Comparison of ENCODE assay signal across 8 mouse cellular contexts in the genomic region with DNA sequence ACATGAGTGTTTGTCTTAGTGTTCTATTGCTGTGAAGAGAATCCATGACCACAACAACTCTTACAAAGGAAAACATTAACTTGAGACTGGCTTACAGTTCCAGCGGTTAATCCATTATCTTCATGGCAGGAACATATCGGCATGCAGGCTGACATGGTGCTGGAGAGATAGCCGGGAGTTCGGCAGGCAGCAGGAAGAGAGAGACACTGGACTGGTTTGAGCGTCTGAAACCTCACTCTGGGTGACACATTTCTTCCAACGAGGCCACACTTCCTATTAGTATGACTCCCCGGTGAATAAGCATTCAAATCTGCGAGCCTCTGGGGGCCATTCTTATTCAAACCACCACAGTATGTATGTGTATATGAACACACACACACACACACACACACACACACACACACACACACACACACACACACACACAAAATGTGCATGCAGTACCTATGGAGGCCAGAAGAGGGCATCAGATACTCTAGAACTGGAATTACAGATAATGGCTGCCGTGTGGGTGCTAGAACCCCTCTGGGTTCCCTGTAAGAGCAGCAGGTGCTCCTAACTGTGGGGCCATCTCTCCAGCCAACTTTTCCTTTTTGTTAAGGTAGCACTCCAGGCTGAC. TPM values are rescaled to one million over a fixed set of nuclear protein-coding genes. Genes with fewer than 3 reads are reported as not detected.
DNase-seq lines count a peak whose midpoint lies in the region; TF ChIP-seq lines count a peak whose summit lies in the region.

No protein-coding gene starts in this region.

- intact Hi-C loops in heart, postnatal 25 days (cut with DNase I): no loop called here

- peak; percentile 7 to 28 for DNase-seq in heart, adult 18-20 months
- DNase-seq in heart, postnatal 25 days (ENCODE audit: low spot score): no peak
- DNase-seq in embryonic facial prominence, embryonic 10.5 days (ENCODE audit: low spot score): peak; percentile 48
- peak; percentile 30 for DNase-seq in liver, adult 2 months (ENCODE audit: extremely low read depth, low read depth, low spot score)
- DNase-seq in frontal cortex, postnatal 10 days (ENCODE audit: low spot score in 2 of 2): no peak
- no peak for DNase-seq in right cerebral cortex, adult 18-20 months

- TF ChIP-seq EP300 in ES-Bruce4 (IDR thresholded peaks at IDR 0.05; ENCODE audit: insufficient read depth, low read depth, low read length): 0 out of 2 replicates have a peak, but pooled peaks have one; percentile 38

- no peaks in the 10 kb centered on the region for H3K79me2 ChIP-seq in liver, adult 2 months (ENCODE audit: control insufficient read depth, insufficient read depth, low read length)

- 0 out of 2 replicates have a peak overlapping the region, but pooled peaks have one; percentile 22 for H3K9ac ChIP-seq in ES-Bruce4 (ENCODE audit: low read depth, poor library complexity, severe bottlenecking)
- no peak overlapping the region for H3K9ac ChIP-seq in liver, adult 2 months (ENCODE audit: low read depth, low read length)

- H3K9me3 ChIP-seq in ES-Bruce4 (replicated peaks; ENCODE audit: control insufficient read depth, insufficient read depth, low read length, poor library complexity, severe bottlenecking): no peaks in the 10 kb centered on the region
- H3K9me3 ChIP-seq in embryonic facial prominence, embryonic 10.5 days: no peaks in the 10 kb centered on the region

- no peak for TF ChIP-seq POLR2A in ES-Bruce4 (IDR thresholded peaks at IDR 0.05; ENCODE audit: insufficient read depth, low read length)
- no peak for TF ChIP-seq POLR2A in liver, adult 2 months (IDR thresholded peaks at IDR 0.05; ENCODE audit: extremely low read depth, insufficient read depth, low read length)
- TF ChIP-seq POLR2A in olfactory bulb, adult 2 months (IDR thresholded peaks at IDR 0.05; ENCODE audit: insufficient read depth, low read depth, low read length): no peak

- H3K27me3 ChIP-seq in ES-Bruce4 (ENCODE audit: control insufficient read depth, insufficient read depth, low read length, poor library complexity, severe bottlenecking): no peaks in the 10 kb centered on the region
- H3K27me3 ChIP-seq in embryonic facial prominence, embryonic 10.5 days (replicated peaks; ENCODE audit: low read depth, poor library complexity, severe bottlenecking): no peaks in the 10 kb centered on the region
- no peaks in the 10 kb centered on the region for H3K27me3 ChIP-seq in liver, adult 2 months (ENCODE audit: control insufficient read depth, insufficient read depth, low read length)

- no peaks in the 10 kb centered on the region for H3K36me3 ChIP-seq in ES-Bruce4 (ENCODE audit: control insufficient read depth, insufficient read depth, low read length, poor library complexity, severe bottlenecking)
- no peaks in the 10 kb centered on the region for H3K36me3 ChIP-seq in embryonic facial prominence, embryonic 10.5 days (replicated peaks)
- no peaks in the 10 kb centered on the region for H3K36me3 ChIP-seq in liver, adult 2 months (ENCODE audit: control insufficient read depth, insufficient read depth, low read length)

- 59% methylated on average over 9 of the region's 9 CpGs for WGBS in embryonic facial prominence, embryonic 10.5 days
- WGBS in liver, adult 2 months: 40% methylated on average over 9 of the region's 9 CpGs
- WGBS in olfactory bulb, adult 2 months: 59% methylated on average over 9 of the region's 9 CpGs

- TF ChIP-seq CTCF in ES-Bruce4 (IDR thresholded peaks at IDR 0.05; ENCODE audit: low read depth, low read length): peak; percentile 23
- peak; percentile 42 for TF ChIP-seq CTCF in liver, adult 2 months (IDR thresholded peaks at IDR 0.05; ENCODE audit: low read depth, low read length)
- TF ChIP-seq CTCF in olfactory bulb, adult 2 months (IDR thresholded peaks at IDR 0.05; ENCODE audit: insufficient read depth, low read depth, low read length): 0 out of 2 replicates have a peak, but pooled peaks have one; percentile 18

- peak overlapping the region; percentile 48; the same call in 1 of the 2 replicates for H3K27ac ChIP-seq in ES-Bruce4 (ENCODE audit: insufficient read depth, low read length)
- peak overlapping the region; percentile 76; the same call in 1 of the 2 replicates for H3K27ac ChIP-seq in embryonic facial prominence, embryonic 10.5 days (replicated peaks)
- H3K27ac ChIP-seq in liver, adult 2 months (replicated peaks; ENCODE audit: insufficient read depth, low read depth, low read length): no peak overlapping the region
- H3K27ac ChIP-seq in olfactory bulb, adult 2 months (ENCODE audit: insufficient read depth, low read depth, low read length): no peak overlapping the region

- H3K4me1 ChIP-seq in ES-Bruce4 (ENCODE audit: control insufficient read depth, insufficient read depth, low read length): peaks cover 3% of the 10 kb centered on the region
- peaks cover 20% of the 10 kb centered on the region for H3K4me1 ChIP-seq in embryonic facial prominence, embryonic 10.5 days
- peaks cover 2% of the 10 kb centered on the region; the same call in 1 of the 2 replicates for H3K4me1 ChIP-seq in liver, adult 2 months (ENCODE audit: control insufficient read depth, insufficient read depth, low read length)
- H3K4me1 ChIP-seq in olfactory bulb, adult 2 months (ENCODE audit: control insufficient read depth, insufficient read depth, low read length): peaks cover 3% of the 10 kb centered on the region; the same call in 1 of the 2 replicates

- H3K4me3 ChIP-seq in ES-Bruce4 (ENCODE audit: low read depth, low read length): no peak overlapping the region
- no peak overlapping the region for H3K4me3 ChIP-seq in embryonic facial prominence, embryonic 10.5 days
- H3K4me3 ChIP-seq in liver, adult 2 months (ENCODE audit: insufficient read depth, low read depth, low read length): no peak overlapping the region
- H3K4me3 ChIP-seq in olfactory bulb, adult 2 months (ENCODE audit: insufficient read depth, low read depth, low read length): no peak overlapping the region

RNA-seq across cellular contexts. Expression of a gene that starts 6.4 kb away (rescaled TPM):
- 10 to 100 TPM in 1 of 2 experiments, 1 to 10 TPM in 1; 9.0 to 13.4 TPM for total RNA-seq in heart, adult 18-20 months (2021)
- 10 to 100 TPM in 1 of 2 experiments, 1 to 10 TPM in 1; 9.7 to 11.5 TPM for total RNA-seq in heart, postnatal 25 days (2021)
- polyA plus RNA-seq in ES-Bruce4 (2011; ENCODE audit: insufficient read depth, insufficient read length, low read depth, missing spikeins): 15.9 and 19.7 TPM in 2 replicates
- 8.9 TPM in 2 replicates for polyA plus RNA-seq in embryonic facial prominence, embryonic 10.5 days (2016; fragmentation: Nextera tagmentation; extraction: Ambion mirVana)
- 1.1 and 1.7 TPM in 2 replicates for total RNA-seq in liver, adult 2 months (2014; rRNA removed)
- 1.5 and 1.8 TPM in 2 replicates for polyA plus RNA-seq in liver, adult 2 months (2012; rRNA removed)
- polyA plus RNA-seq in olfactory bulb, adult 2 months (2012; ENCODE audit: insufficient read depth, insufficient read length, low replicate concordance, missing spikeins): not detected in 2 replicates

RNA-seq across cellular contexts. Expression of a gene that starts 42.0 kb away (rescaled TPM):
- total RNA-seq in heart, adult 18-20 months (2021): not detected
- under 1 TPM in 1 of 2 experiments, not detected in 1; 0.31 TPM for total RNA-seq in heart, postnatal 25 days (2021)
- polyA plus RNA-seq in ES-Bruce4 (2011; ENCODE audit: insufficient read depth, insufficient read length, low read depth, missing spikeins): 2.3 TPM in 2 replicates
- polyA plus RNA-seq in embryonic facial prominence, embryonic 10.5 days (2016; fragmentation: Nextera tagmentation; extraction: Ambion mirVana): 0.83 and 0.88 TPM in 2 replicates
- 0.60 and 3.7 TPM in 2 replicates for total RNA-seq in liver, adult 2 months (2014; rRNA removed)
- polyA plus RNA-seq in liver, adult 2 months (2012; rRNA removed): 2.8 and 3.6 TPM in 2 replicates
- polyA plus RNA-seq in olfactory bulb, adult 2 months (2012; ENCODE audit: insufficient read depth, insufficient read length, low replicate concordance, missing spikeins): not detected in 2 replicates

RNA-seq across cellular contexts. Expression of a gene that starts 54.6 kb away (rescaled TPM):
- total RNA-seq in heart, adult 18-20 months (2021): 1 to 10 TPM in 1 of 2 experiments, not detected in 1; 1.0 TPM
- not detected for total RNA-seq in heart, postnatal 25 days (2021)
- polyA plus RNA-seq in ES-Bruce4 (2011; ENCODE audit: insufficient read depth, insufficient read length, low read depth, missing spikeins): 0.79 and 1.8 TPM in 2 replicates
- polyA plus RNA-seq in embryonic facial prominence, embryonic 10.5 days (2016; fragmentation: Nextera tagmentation; extraction: Ambion mirVana): 0.18 and 0.37 TPM in 2 replicates
- not detected in 2 replicates for total RNA-seq in liver, adult 2 months (2014; rRNA removed)
- polyA plus RNA-seq in liver, adult 2 months (2012; rRNA removed): not detected in 2 replicates
- not detected in 2 replicates for polyA plus RNA-seq in olfactory bulb, adult 2 months (2012; ENCODE audit: insufficient read depth, insufficient read length, low replicate concordance, missing spikeins)

RNA-seq across cellular contexts. Expression of a gene that starts 54.8 kb away (rescaled TPM):
- total RNA-seq in heart, adult 18-20 months (2021): 10 to 100 TPM; 35.0 to 37.0 TPM
- total RNA-seq in heart, postnatal 25 days (2021): 10 to 100 TPM; 36.4 to 44.5 TPM
- polyA plus RNA-seq in ES-Bruce4 (2011; ENCODE audit: insufficient read depth, insufficient read length, low read depth, missing spikeins): 12.7 and 17.5 TPM in 2 replicates
- 3.2 and 3.7 TPM in 2 replicates for polyA plus RNA-seq in embryonic facial prominence, embryonic 10.5 days (2016; fragmentation: Nextera tagmentation; extraction: Ambion mirVana)
- 5.4 and 6.6 TPM in 2 replicates for total RNA-seq in liver, adult 2 months (2014; rRNA removed)
- polyA plus RNA-seq in liver, adult 2 months (2012; rRNA removed): 7.5 and 7.8 TPM in 2 replicates
- not detected in 2 replicates for polyA plus RNA-seq in olfactory bulb, adult 2 months (2012; ENCODE audit: insufficient read depth, insufficient read length, low replicate concordance, missing spikeins)

Comparison
In these comparisons a context has a peak if more than half of its experiments do, and no peak if none do; other contexts are left out.
1. DNase-seq: peak in heart, adult 18-20 months (2 of 2), embryonic facial prominence, embryonic 10.5 days (single experiment) and liver, adult 2 months (single experiment); none in heart, postnatal 25 days (single experiment), frontal cortex, postnatal 10 days (0 of 2) and right cerebral cortex, adult 18-20 months (single experiment).
2. H3K27ac ChIP-seq: peak in ES-Bruce4 (single experiment) and embryonic facial prominence, embryonic 10.5 days (single experiment); none in liver, adult 2 months (single experiment) and olfactory bulb, adult 2 months (single experiment).
3. Peak in every context shown above with its lines, with median percentiles within 50 percentile points of each other: CTCF ChIP-seq.